In genomic region chr15:92449112-92449511, GRCm38 (mm10) we compare ENCODE assay signal across 35 mouse cellular contexts. TPM values are rescaled to one million over a fixed set of nuclear protein-coding genes. Genes with fewer than 3 reads are reported as not detected.
"Had no signal": no experiment of that assay in that cellular context is flagged by ENCODE, and none has a peak within 500 bp of the region (broad histone marks: within the 10 kb centered on the region; RNA-seq: fewer than 3 reads in every experiment).

No protein-coding gene starts in this region.

- H3K27ac ChIP-seq: heart, embryonic 10.5 days; heart, embryonic 13.5 days; heart, embryonic 15.5 days; hindbrain, embryonic 10.5 days; hindbrain, embryonic 12.5 days; hindbrain, embryonic 13.5 days; hindbrain, postnatal 0 days; intestine, embryonic 15.5 days; kidney, embryonic 15.5 days; kidney, postnatal 0 days; layer of hippocampus, adult 2 months had no signal

- H3K4me1 ChIP-seq: heart, embryonic 10.5 days; heart, embryonic 13.5 days; heart, embryonic 15.5 days; hindbrain, embryonic 10.5 days; hindbrain, embryonic 12.5 days; intestine, embryonic 15.5 days; kidney, embryonic 15.5 days had no signal

- DNase-seq: heart, postnatal 10 days; heart, postnatal 14 days; heart, postnatal 36 days; heart, postnatal 4 days; kidney, adult 11 months; kidney, adult 18-20 months; kidney, adult 2 months; kidney, adult 8-10 months; kidney, adult 9 months; kidney, postnatal 10 days; kidney, postnatal 14 days; kidney, postnatal 25 days; kidney, postnatal 36 days; kidney, postnatal 4 days; layer of hippocampus, adult 9-11 months; layer of hippocampus, postnatal 36 days had no signal

- H3K36me3 ChIP-seq: heart, embryonic 10.5 days; heart, embryonic 13.5 days; heart, embryonic 15.5 days; hindbrain, embryonic 10.5 days; hindbrain, embryonic 12.5 days; hindbrain, embryonic 13.5 days; hindbrain, embryonic 15.5 days; intestine, embryonic 15.5 days; kidney, embryonic 15.5 days had no signal

- H3K4me3 ChIP-seq: heart, embryonic 10.5 days; heart, embryonic 13.5 days; heart, embryonic 15.5 days; hindbrain, embryonic 10.5 days; hindbrain, embryonic 12.5 days; hindbrain, embryonic 13.5 days; hindbrain, embryonic 15.5 days; intestine, embryonic 15.5 days; kidney, embryonic 15.5 days; layer of hippocampus, adult 2 months had no signal

- ATAC-seq: hindbrain, embryonic 16.5 days; hindbrain, postnatal 0 days; inflammation-experienced regulatory T-cells, adult 6 months; intestine, embryonic 15.5 days; intestine, embryonic 16.5 days; intestine, postnatal 0 days had no signal

- H3K27me3 ChIP-seq: heart, embryonic 13.5 days; heart, embryonic 15.5 days; hindbrain, embryonic 12.5 days; hindbrain, embryonic 13.5 days; hindbrain, embryonic 15.5 days; intestine, embryonic 15.5 days; kidney, embryonic 15.5 days had no signal

- H3K4me2 ChIP-seq: heart, embryonic 11.5 days; heart, embryonic 13.5 days; heart, embryonic 15.5 days; hindbrain, embryonic 12.5 days; hindbrain, embryonic 13.5 days; hindbrain, embryonic 14.5 days; hindbrain, embryonic 15.5 days; intestine, embryonic 15.5 days; kidney, embryonic 15.5 days had no signal

- H3K9me3 ChIP-seq: heart, embryonic 10.5 days; heart, embryonic 13.5 days; heart, embryonic 15.5 days; hindbrain, embryonic 10.5 days; hindbrain, embryonic 12.5 days; hindbrain, embryonic 13.5 days; hindbrain, embryonic 15.5 days; intestine, embryonic 15.5 days; kidney, embryonic 15.5 days had no signal

- H3K9ac ChIP-seq: heart, embryonic 13.5 days; heart, embryonic 15.5 days; hindbrain, embryonic 12.5 days; hindbrain, embryonic 13.5 days; hindbrain, embryonic 14.5 days; hindbrain, embryonic 15.5 days; intestine, embryonic 15.5 days; kidney, embryonic 15.5 days had no signal

RNA-seq across cellular contexts. Expression of gene Pdzrn4, which starts 52.4 kb away (rescaled TPM):
- total RNA-seq: hematopoietic stem cell, adult 5-6 weeks had no signal
- polyA plus RNA-seq: inflammation-experienced regulatory T-cells, adult 6 months had no signal
